Mouse (Mus musculus) G1E (cell line): ENCODE measurements around the gene Arglu1.

ENCODE experiments used
- CTCF ChIP-seq: IDR thresholded peaks from 2 replicates; pipeline ENCODE4 v1.5.1; 2012; ENCODE audit warnings: low read depth, low read length, inconsistent platforms, mixed read lengths
- GATA2 ChIP-seq: IDR thresholded peaks from 2 replicates; pipeline ENCODE4 v1.6.1; 2012; ENCODE audit warnings: low read depth, low read length, inconsistent platforms, borderline replicate concordance
- POLR2AphosphoS5 ChIP-seq: IDR thresholded peaks from 2 replicates; pipeline ENCODE4 v1.6.1; 2012; ENCODE audit warnings: low read depth, low read length, inconsistent platforms; ENCODE audit not compliant: insufficient replicate concordance
- TAL1 ChIP-seq: conservative IDR thresholded peaks from 2 replicates; pipeline ENCODE4 v1.6.1; 2012; ENCODE audit warnings: low read depth, low read length, inconsistent platforms, mixed read lengths

DNA sequence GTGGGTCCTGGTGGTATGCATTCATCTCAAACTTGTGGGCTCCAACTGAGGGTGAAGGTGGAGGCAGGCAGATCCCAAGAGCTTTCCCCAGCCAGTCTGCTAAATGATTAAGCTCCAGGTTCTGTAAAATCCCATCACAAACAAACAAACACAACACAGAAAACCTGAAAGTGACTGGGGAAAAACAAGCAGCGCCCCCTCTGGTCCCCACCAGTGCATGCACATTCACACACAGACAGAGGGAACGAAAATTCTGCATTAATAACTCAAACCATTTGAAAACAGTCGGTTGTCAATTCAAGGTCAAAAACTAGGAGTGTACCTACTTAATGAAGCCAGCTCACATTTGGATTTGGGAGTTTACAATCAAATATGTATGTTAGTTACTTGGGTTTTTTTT is 12.1 kb downstream of the Arglu1 start:
- TF ChIP-seq POLR2AphosphoS5 (no peak), CTCF (0 out of 2 replicates have a peak, but pooled peaks have one; percentile 15), GATA2 (no peak), TAL1 (no peak)
